Mouse (Mus musculus): ENCODE measurements at regions not wholly inside any gene's neighbourhood (a gene's known extent, or its start where the extent isn't known, plus 50 kb on each side); places are given as distances from the start of the nearest gene placed in this dataset.

GRCm38 (mm10) chr3:42110976-42111847 lies 368.8 kb downstream of the D3Ertd751e start:
- peak; percentile 37 to 57 for DNase-seq (ENCODE audit: low spot score in 2 of 2)

GRCm38 (mm10) chr3:42129821-42130560 lies 387.6 kb downstream of the D3Ertd751e start:
- no peak for DNase-seq (ENCODE audit: low spot score in 2 of 2)

- no peak for DNase-seq (ENCODE audit: low spot score in 2 of 2)
Observed at GRCm38 (mm10) chr3:42132322-42132721, 389.9 kb downstream of the D3Ertd751e start.

GRCm38 (mm10) chr3:42153372-42153771 lies 411.0 kb downstream of the D3Ertd751e start:
- DNase-seq (ENCODE audit: low spot score in 2 of 2): no peak

GRCm38 (mm10) chr3:42154909-42155308 lies 412.5 kb downstream of the D3Ertd751e start:
- DNase-seq (ENCODE audit: low spot score in 2 of 2): no peak

- DNase-seq (ENCODE audit: low spot score in 2 of 2): no peak
Observed at GRCm38 (mm10) chr3:42163666-42164065, 421.3 kb downstream of the D3Ertd751e start.

- DNase-seq (ENCODE audit: low spot score in 2 of 2): no peak
Observed at GRCm38 (mm10) chr3:42199206-42199605, 456.8 kb downstream of the D3Ertd751e start.

- no peak for DNase-seq (ENCODE audit: low spot score in 2 of 2)
Observed at GRCm38 (mm10) chr3:42201373-42201772, 459.0 kb downstream of the D3Ertd751e start.

- DNase-seq (ENCODE audit: low spot score in 2 of 2): no peak
Observed at GRCm38 (mm10) chr3:42205640-42206039, 463.2 kb downstream of the D3Ertd751e start.

GRCm38 (mm10) chr3:42211420-42211819 lies 469.0 kb downstream of the D3Ertd751e start:
- no peak for DNase-seq (ENCODE audit: low spot score in 2 of 2)

- no peak for DNase-seq (ENCODE audit: low spot score in 2 of 2)
Observed at GRCm38 (mm10) chr3:42212456-42212855, 470.0 kb downstream of the D3Ertd751e start.

GRCm38 (mm10) chr3:42213163-42213562 lies 470.8 kb downstream of the D3Ertd751e start:
- DNase-seq (ENCODE audit: low spot score in 2 of 2): no peak

GRCm38 (mm10) chr3:42214624-42215276 lies 472.3 kb downstream of the D3Ertd751e start:
- DNase-seq (ENCODE audit: low spot score in 2 of 2): no peak

GRCm38 (mm10) chr3:42218719-42219118 lies 476.3 kb downstream of the D3Ertd751e start:
- no peak for DNase-seq (ENCODE audit: low spot score in 2 of 2)

- peak in 1 of 2 experiments; percentile 49 for DNase-seq (ENCODE audit: low spot score in 2 of 2)
Observed at GRCm38 (mm10) chr3:42227679-42228398, 485.4 kb downstream of the D3Ertd751e start.

GRCm38 (mm10) chr3:42228399-42228755 lies 486.0 kb downstream of the D3Ertd751e start:
- DNase-seq (ENCODE audit: low spot score in 2 of 2): no peak

GRCm38 (mm10) chr3:42232268-42232667 lies 489.9 kb downstream of the D3Ertd751e start:
- DNase-seq (ENCODE audit: low spot score in 2 of 2): no peak

- no peak for DNase-seq (ENCODE audit: low spot score in 2 of 2)
Observed at GRCm38 (mm10) chr3:42233756-42234155, 491.3 kb downstream of the D3Ertd751e start.

GRCm38 (mm10) chr3:42235515-42235914 lies 493.1 kb downstream of the D3Ertd751e start:
- DNase-seq (ENCODE audit: low spot score in 2 of 2): no peak

All from cerebellum, postnatal 4 days (tissue).